Mouse (Mus musculus) erythroblast, embryonic 14.5 days (primary cell): ENCODE results near the gene B2m.

Source experiments
- GATA1 ChIP-seq: IDR thresholded peaks from 2 replicates; pipeline ENCODE4 v1.6.1; 2012; ENCODE audit warnings: low read length, inconsistent platforms, mixed read lengths
- TAL1 ChIP-seq: IDR thresholded peaks from 3 replicates; pipeline ENCODE4 v1.6.1; 2012; ENCODE audit warnings: low read length, inconsistent platforms, mixed read lengths

- TF ChIP-seq TAL1 (no peak), GATA1 (no peak)
Observed at GRCm38 (mm10) chr2:122164293-122164692, 16.8 kb downstream of the B2m start.
